Mouse (Mus musculus): Measurements from ENCODE around the gene Mob1b.

DNA sequence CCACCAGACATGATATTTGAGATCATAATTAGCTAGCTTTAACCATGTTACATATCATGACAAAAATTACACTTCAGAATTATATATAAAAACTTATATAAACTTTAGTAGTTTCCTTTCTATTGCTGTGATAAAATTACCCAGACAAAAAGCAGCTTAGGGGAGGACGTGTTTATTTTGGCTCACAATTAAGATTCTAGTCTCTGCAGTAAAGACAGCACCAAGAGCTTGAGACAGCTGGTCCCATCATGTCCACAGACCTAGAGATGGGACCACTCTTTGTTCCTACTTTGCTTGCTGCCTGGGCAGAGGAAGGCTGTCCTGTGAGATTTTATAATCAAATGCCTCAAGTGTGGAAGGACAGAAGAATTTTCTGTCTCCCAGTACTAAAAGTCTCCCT, 64.4 kb downstream of the Mob1b start:
- TF ChIP-seq CTCF (IDR thresholded peaks at IDR 0.05; ENCODE audit: extremely low read depth, insufficient read depth, low read length) (no peak), POLR2A (IDR thresholded peaks at IDR 0.05; ENCODE audit: extremely low read depth, insufficient read depth, low read length) (no peak)

All from cortical plate, adult 2 months (tissue).